Mouse (Mus musculus): ENCODE results near the gene Ccdc9.

DNA sequence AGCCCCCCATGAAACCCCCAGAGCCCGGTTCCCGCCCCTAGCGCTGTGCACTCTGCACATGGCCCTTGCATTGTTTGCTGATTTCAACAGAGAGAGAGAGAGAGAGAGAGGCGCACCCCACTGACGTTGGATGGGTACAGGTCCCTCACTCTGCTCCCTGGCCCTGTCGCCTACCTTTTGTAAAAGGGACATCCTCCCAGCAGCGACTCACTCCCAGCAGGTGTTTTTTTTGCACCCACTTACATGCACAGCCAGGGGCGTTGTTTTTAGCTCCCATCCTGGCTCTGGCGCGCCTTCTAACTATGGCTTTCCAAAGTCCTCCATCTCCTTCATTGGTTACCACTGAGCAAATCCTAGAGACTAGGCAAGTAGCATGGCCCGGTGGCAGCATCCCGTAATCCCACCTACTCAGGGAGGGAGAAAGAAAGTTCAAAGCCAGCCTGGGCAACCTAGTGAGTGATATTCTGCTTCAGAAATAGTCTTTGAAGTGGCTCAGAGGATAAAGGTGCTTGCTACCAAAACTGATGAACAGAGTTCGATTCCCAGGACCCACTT, 27.7 kb upstream of the Ccdc9 start:
- TF ChIP-seq CTCF (conservative IDR thresholded peaks at IDR 0.05; ENCODE audit: insufficient read depth, insufficient read length, low read depth, low read length): no peak
- TF ChIP-seq POLR2A (IDR thresholded peaks at IDR 0.05; ENCODE audit: low read depth, low read length): no peak
